In the genomic region with DNA sequence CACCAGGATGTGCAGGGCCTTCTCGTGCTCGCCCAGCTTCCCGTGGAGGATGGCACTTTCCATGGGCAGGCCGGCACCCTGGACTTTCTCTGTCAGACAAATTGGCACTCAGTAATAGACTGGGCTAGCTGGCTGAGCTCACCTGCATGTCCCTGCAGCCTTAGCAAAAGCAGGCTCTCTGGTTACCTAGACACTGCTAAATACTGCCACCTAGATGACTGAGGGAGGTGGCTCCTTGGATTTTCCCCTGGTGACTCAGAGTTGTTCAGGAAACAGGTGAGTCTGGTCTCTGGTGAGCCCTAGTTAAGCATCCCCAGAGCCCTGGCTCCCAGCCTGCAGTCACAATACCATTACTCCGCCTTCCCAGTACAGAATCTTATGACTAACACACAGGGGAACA, we compare ENCODE assay signal across 16 mouse cellular contexts. TPM values are rescaled to one million over a fixed set of nuclear protein-coding genes. Genes with fewer than 3 reads are reported as not detected.
DNase-seq lines count a peak whose midpoint lies in the region; ATAC-seq and TF ChIP-seq lines count a peak whose summit lies in the region.
"Had no signal": no experiment of that assay in that cellular context is flagged by ENCODE, and none has a peak within 500 bp of the region (broad histone marks: within the 10 kb centered on the region; RNA-seq: fewer than 3 reads in every experiment).

No protein-coding gene starts in this region.

- H3K4me2 ChIP-seq in embryonic facial prominence, embryonic 14.5 days (ENCODE audit: low read depth, low read length): no peak overlapping the region
- H3K4me2 ChIP-seq in kidney, postnatal 0 days (ENCODE audit: low read length): no peak overlapping the region
- no peak overlapping the region for H3K4me2 ChIP-seq in kidney, embryonic 15.5 days
- H3K4me2 ChIP-seq in midbrain, embryonic 15.5 days: no peak overlapping the region
- H3K4me2 ChIP-seq in midbrain, embryonic 13.5 days (replicated peaks): no peak overlapping the region
- H3K4me2 ChIP-seq: limb, embryonic 15.5 days had no signal

- no peak overlapping the region for H3K4me3 ChIP-seq in embryonic facial prominence, embryonic 14.5 days (ENCODE audit: low read depth, low read length)
- no peak overlapping the region for H3K4me3 ChIP-seq in embryonic facial prominence, embryonic 10.5 days
- H3K4me3 ChIP-seq in kidney, postnatal 0 days (replicated peaks; ENCODE audit: low read depth, low read length): no peak overlapping the region
- no peak overlapping the region for H3K4me3 ChIP-seq in kidney, embryonic 15.5 days (replicated peaks)
- no peak overlapping the region for H3K4me3 ChIP-seq in midbrain, embryonic 15.5 days
- H3K4me3 ChIP-seq in midbrain, embryonic 13.5 days (replicated peaks): no peak overlapping the region
- H3K4me3 ChIP-seq in heart, adult 2 months: no peak overlapping the region
- H3K4me3 ChIP-seq: limb, embryonic 15.5 days had no signal

- WGBS in embryonic facial prominence, embryonic 14.5 days: 86% methylated on average over 5 of the region's 5 CpGs
- WGBS in embryonic facial prominence, embryonic 10.5 days: 88% methylated on average over 5 of the region's 5 CpGs
- 92% methylated on average over 5 of the region's 5 CpGs for whole genome bisulfite sequencing in kidney, postnatal 0 days
- 92% methylated on average over 5 of the region's 5 CpGs for WGBS in kidney, embryonic 15.5 days
- whole genome bisulfite sequencing in midbrain, embryonic 15.5 days: 96% methylated on average over 5 of the region's 5 CpGs
- 95% methylated on average over 5 of the region's 5 CpGs for WGBS in midbrain, embryonic 13.5 days
- 91% methylated on average over 5 of the region's 5 CpGs for WGBS in heart, adult 2 months

- H3K27ac ChIP-seq in embryonic facial prominence, embryonic 14.5 days (replicated peaks; ENCODE audit: low read depth, low read length): no peak overlapping the region
- no peak overlapping the region for H3K27ac ChIP-seq in embryonic facial prominence, embryonic 10.5 days (replicated peaks)
- H3K27ac ChIP-seq in kidney, postnatal 0 days: no peak overlapping the region
- H3K27ac ChIP-seq in kidney, embryonic 15.5 days: no peak overlapping the region
- H3K27ac ChIP-seq in midbrain, embryonic 15.5 days: no peak overlapping the region
- no peak overlapping the region for H3K27ac ChIP-seq in midbrain, embryonic 13.5 days
- H3K27ac ChIP-seq in heart, adult 2 months: no peak overlapping the region
- H3K27ac ChIP-seq: limb, embryonic 15.5 days; macrophage had no signal

- peak; percentile 34 for DNase-seq in embryonic facial prominence, embryonic 14.5 days (ENCODE audit: low spot score)
- no peak for DNase-seq in embryonic facial prominence, embryonic 10.5 days (ENCODE audit: low spot score)
- peak; percentile 18 for DNase-seq in kidney, postnatal 0 days (ENCODE audit: low spot score)
- DNase-seq in heart, adult 2 months: no peak
- DNase-seq in adrenal gland, adult 8-10 months: no peak
- DNase-seq: B cell, adult 2 months; gastrocnemius, postnatal 14 days; layer of hippocampus, postnatal 36 days; retina, postnatal 1 day; spleen, adult 18-20 months had no signal

- no peak overlapping the region for H3K9ac ChIP-seq in embryonic facial prominence, embryonic 14.5 days (ENCODE audit: low read depth, low read length)
- H3K9ac ChIP-seq in kidney, postnatal 0 days (ENCODE audit: low read depth, low read length): no peak overlapping the region
- no peak overlapping the region for H3K9ac ChIP-seq in kidney, embryonic 15.5 days
- no peak overlapping the region for H3K9ac ChIP-seq in midbrain, embryonic 15.5 days
- no peak overlapping the region for H3K9ac ChIP-seq in midbrain, embryonic 13.5 days (replicated peaks)
- no peak overlapping the region for H3K9ac ChIP-seq in heart, adult 2 months (ENCODE audit: low read depth, low read length)
- H3K9ac ChIP-seq: limb, embryonic 15.5 days had no signal

- no peak for TF ChIP-seq POLR2A in heart, adult 2 months (IDR thresholded peaks at IDR 0.05; ENCODE audit: insufficient read depth, low read depth, low read length)

- H3K9me3 ChIP-seq in embryonic facial prominence, embryonic 14.5 days (ENCODE audit: control insufficient read depth, low read length): no peaks in the 10 kb centered on the region
- no peaks in the 10 kb centered on the region for H3K9me3 ChIP-seq in embryonic facial prominence, embryonic 10.5 days
- H3K9me3 ChIP-seq in kidney, postnatal 0 days (replicated peaks; ENCODE audit: low read length): no peaks in the 10 kb centered on the region
- no peaks in the 10 kb centered on the region for H3K9me3 ChIP-seq in kidney, embryonic 15.5 days (replicated peaks)
- no peaks in the 10 kb centered on the region for H3K9me3 ChIP-seq in midbrain, embryonic 15.5 days
- no peaks in the 10 kb centered on the region for H3K9me3 ChIP-seq in midbrain, embryonic 13.5 days
- H3K9me3 ChIP-seq: limb, embryonic 15.5 days had no signal

- H3K4me1 ChIP-seq in embryonic facial prominence, embryonic 14.5 days (ENCODE audit: control insufficient read depth, insufficient read depth, low read length): no peaks in the 10 kb centered on the region
- H3K4me1 ChIP-seq in embryonic facial prominence, embryonic 10.5 days: no peaks in the 10 kb centered on the region
- H3K4me1 ChIP-seq in kidney, postnatal 0 days (replicated peaks; ENCODE audit: insufficient read depth, low read length): no peaks in the 10 kb centered on the region
- H3K4me1 ChIP-seq in kidney, embryonic 15.5 days: peaks cover under 1% of the 10 kb centered on the region; the same call in 1 of the 2 replicates
- H3K4me1 ChIP-seq in midbrain, embryonic 15.5 days: no peaks in the 10 kb centered on the region
- H3K4me1 ChIP-seq in midbrain, embryonic 13.5 days (replicated peaks): peaks cover 6% of the 10 kb centered on the region
- no peaks in the 10 kb centered on the region for H3K4me1 ChIP-seq in heart, adult 2 months (ENCODE audit: control insufficient read depth, insufficient read depth, low read length)
- H3K4me1 ChIP-seq: limb, embryonic 15.5 days had no signal

- H3K36me3 ChIP-seq in embryonic facial prominence, embryonic 14.5 days (ENCODE audit: control insufficient read depth, insufficient read depth, low read length): peaks cover 71% of the 10 kb centered on the region
- H3K36me3 ChIP-seq in embryonic facial prominence, embryonic 10.5 days (replicated peaks): peaks cover 78% of the 10 kb centered on the region
- H3K36me3 ChIP-seq in kidney, postnatal 0 days (ENCODE audit: insufficient read depth, low read length): peaks cover 25% of the 10 kb centered on the region; the same call in 1 of the 2 replicates
- H3K36me3 ChIP-seq in kidney, embryonic 15.5 days: peaks cover 78% of the 10 kb centered on the region
- H3K36me3 ChIP-seq in midbrain, embryonic 15.5 days (replicated peaks): peaks cover 41% of the 10 kb centered on the region
- H3K36me3 ChIP-seq in midbrain, embryonic 13.5 days: peaks cover 79% of the 10 kb centered on the region
- no peaks in the 10 kb centered on the region; the same call in 1 of the 2 replicates for H3K36me3 ChIP-seq in heart, adult 2 months (ENCODE audit: control insufficient read depth, insufficient read depth, low read length)

- TF ChIP-seq CTCF in kidney, postnatal 0 days (IDR thresholded peaks at IDR 0.05; ENCODE audit: low read depth): peak; percentile 57
- TF ChIP-seq CTCF in heart, adult 2 months (IDR thresholded peaks at IDR 0.05): no peak

- H3K79me2 ChIP-seq in heart, adult 2 months (replicated peaks; ENCODE audit: control insufficient read depth, insufficient read depth, low read length): no peaks in the 10 kb centered on the region

- H3K27me3 ChIP-seq in embryonic facial prominence, embryonic 14.5 days (replicated peaks; ENCODE audit: control insufficient read depth, insufficient read depth, low read length): no peaks in the 10 kb centered on the region
- H3K27me3 ChIP-seq in embryonic facial prominence, embryonic 10.5 days (replicated peaks; ENCODE audit: low read depth, poor library complexity, severe bottlenecking): no peaks in the 10 kb centered on the region
- no peaks in the 10 kb centered on the region for H3K27me3 ChIP-seq in kidney, postnatal 0 days (ENCODE audit: insufficient read depth, low read length)
- no peaks in the 10 kb centered on the region for H3K27me3 ChIP-seq in kidney, embryonic 15.5 days
- no peaks in the 10 kb centered on the region for H3K27me3 ChIP-seq in midbrain, embryonic 15.5 days (replicated peaks)
- no peaks in the 10 kb centered on the region for H3K27me3 ChIP-seq in midbrain, embryonic 13.5 days
- no peaks in the 10 kb centered on the region for H3K27me3 ChIP-seq in heart, adult 2 months (ENCODE audit: control insufficient read depth, insufficient read depth, low read length)
- H3K27me3 ChIP-seq: limb, embryonic 15.5 days had no signal

- no peak for TF ChIP-seq EP300 in heart, adult 2 months (IDR thresholded peaks at IDR 0.05; ENCODE audit: insufficient read depth, low read depth, low read length)

- ATAC-seq in embryonic facial prominence, embryonic 14.5 days (ENCODE audit: low read depth): peak; percentile 47; the same call in 1 of the 2 replicates
- ATAC-seq in kidney, postnatal 0 days (replicated peaks; ENCODE audit: low FRiP score, low read depth): no peak
- no peak for ATAC-seq in kidney, embryonic 15.5 days (replicated peaks; ENCODE audit: low FRiP score)
- ATAC-seq in midbrain, embryonic 15.5 days (replicated peaks): peak; percentile 40; the same call in 1 of the 2 replicates
- no peak for ATAC-seq in midbrain, embryonic 13.5 days
- ATAC-seq: inflammation-experienced regulatory T-cells, adult 6 months had no signal

- intact Hi-C loops in heart, adult 2 months (cut with DNase I): no loop called here

RNA-seq across cellular contexts. Expression of a gene that starts 46.5 kb away (rescaled TPM):
- 10.8 and 13.6 TPM in 2 replicates for polyA plus RNA-seq in embryonic facial prominence, embryonic 14.5 days (2014; fragmentation: Nextera tagmentation; extraction: Ambion mirVana)
- 12.4 and 12.8 TPM in 2 replicates for polyA plus RNA-seq in embryonic facial prominence, embryonic 10.5 days (2016; fragmentation: Nextera tagmentation; extraction: Ambion mirVana)
- 7.9 and 8.9 TPM in 2 replicates for polyA plus RNA-seq in kidney, postnatal 0 days (2015; fragmentation: Nextera tagmentation; extraction: Ambion mirVana)
- 11.0 and 11.5 TPM in 2 replicates for polyA plus RNA-seq in kidney, embryonic 15.5 days (2015; fragmentation: Nextera tagmentation; extraction: Ambion mirVana)
- polyA plus RNA-seq in midbrain, embryonic 15.5 days (2015; fragmentation: Nextera tagmentation; extraction: Ambion mirVana): 19.1 and 19.5 TPM in 2 replicates
- polyA plus RNA-seq in midbrain, embryonic 13.5 days (2015; fragmentation: Nextera tagmentation; extraction: Ambion mirVana): 16.7 TPM in 2 replicates
- 10 to 100 TPM; 13.9 to 14.5 TPM for total RNA-seq in heart, adult 2 months (2021)
- 11.2 and 15.4 TPM in 2 replicates for polyA plus RNA-seq in heart, adult 2 months (2012; rRNA removed)
- total RNA-seq in adrenal gland, adult 8-10 months (2022): 10 to 100 TPM; 34.5 to 43.4 (median 39.3) TPM

RNA-seq across cellular contexts. Expression of a gene that starts 46.6 kb away (rescaled TPM):
- polyA plus RNA-seq in embryonic facial prominence, embryonic 14.5 days (2014; fragmentation: Nextera tagmentation; extraction: Ambion mirVana): 30.7 and 33.1 TPM in 2 replicates
- 40.0 and 43.3 TPM in 2 replicates for polyA plus RNA-seq in embryonic facial prominence, embryonic 10.5 days (2016; fragmentation: Nextera tagmentation; extraction: Ambion mirVana)
- polyA plus RNA-seq in kidney, postnatal 0 days (2015; fragmentation: Nextera tagmentation; extraction: Ambion mirVana): 21.0 and 23.7 TPM in 2 replicates
- polyA plus RNA-seq in kidney, embryonic 15.5 days (2015; fragmentation: Nextera tagmentation; extraction: Ambion mirVana): 31.0 and 31.7 TPM in 2 replicates
- polyA plus RNA-seq in midbrain, embryonic 15.5 days (2015; fragmentation: Nextera tagmentation; extraction: Ambion mirVana): 54.0 and 54.5 TPM in 2 replicates
- polyA plus RNA-seq in midbrain, embryonic 13.5 days (2015; fragmentation: Nextera tagmentation; extraction: Ambion mirVana): 50.0 and 50.3 TPM in 2 replicates
- total RNA-seq in heart, adult 2 months (2021): 10 to 100 TPM; 20.3 to 21.1 TPM
- polyA plus RNA-seq in heart, adult 2 months (2012; rRNA removed): 8.4 and 13.2 TPM in 2 replicates
- 10 to 100 TPM; 15.6 to 21.4 (median 20.1) TPM for total RNA-seq in adrenal gland, adult 8-10 months (2022)

Comparison
In these comparisons a context has a peak if more than half of its experiments do, and no peak if none do; other contexts are left out.
1. ATAC-seq: peak in embryonic facial prominence, embryonic 14.5 days (single experiment) and midbrain, embryonic 15.5 days (single experiment); none in kidney, postnatal 0 days (single experiment), kidney, embryonic 15.5 days (single experiment) and midbrain, embryonic 13.5 days (single experiment).
2. DNase-seq: peak in embryonic facial prominence, embryonic 14.5 days (single experiment) and kidney, postnatal 0 days (single experiment); none in embryonic facial prominence, embryonic 10.5 days (single experiment), heart, adult 2 months (0 of 2) and adrenal gland, adult 8-10 months (single experiment).